Mouse (Mus musculus): ENCODE data around the gene Retreg2. TPM values are rescaled to one million over a fixed set of nuclear protein-coding genes. Genes with fewer than 3 reads are reported as not detected.

Retreg2 gene
- total RNA-seq (2021): 10 to 100 TPM; 18.1 to 21.5 TPM
- long read RNA-seq, experiment 1, transcript Retreg2-208 (10 exons, 2,438 nt): minor isoform, 5 of 33 reads
- long read RNA-seq, experiment 1, transcript Retreg2-201 (9 exons, 2,561 nt): major isoform, 22 of 33 reads
- long read RNA-seq, experiment 1, partial matches to known transcripts: 3 of 33 reads
- long read RNA-seq, experiment 1, other reads (novel, unspliced or antisense): 3 of 33 reads
- long read RNA-seq, experiment 2, transcript Retreg2-201 (9 exons, 2,561 nt): major isoform, 19 of 24 reads
- long read RNA-seq, experiment 2, partial matches to known transcripts: 1 of 24 reads
- long read RNA-seq, experiment 2, other reads (novel, unspliced or antisense): 1 of 24 reads

DNA sequence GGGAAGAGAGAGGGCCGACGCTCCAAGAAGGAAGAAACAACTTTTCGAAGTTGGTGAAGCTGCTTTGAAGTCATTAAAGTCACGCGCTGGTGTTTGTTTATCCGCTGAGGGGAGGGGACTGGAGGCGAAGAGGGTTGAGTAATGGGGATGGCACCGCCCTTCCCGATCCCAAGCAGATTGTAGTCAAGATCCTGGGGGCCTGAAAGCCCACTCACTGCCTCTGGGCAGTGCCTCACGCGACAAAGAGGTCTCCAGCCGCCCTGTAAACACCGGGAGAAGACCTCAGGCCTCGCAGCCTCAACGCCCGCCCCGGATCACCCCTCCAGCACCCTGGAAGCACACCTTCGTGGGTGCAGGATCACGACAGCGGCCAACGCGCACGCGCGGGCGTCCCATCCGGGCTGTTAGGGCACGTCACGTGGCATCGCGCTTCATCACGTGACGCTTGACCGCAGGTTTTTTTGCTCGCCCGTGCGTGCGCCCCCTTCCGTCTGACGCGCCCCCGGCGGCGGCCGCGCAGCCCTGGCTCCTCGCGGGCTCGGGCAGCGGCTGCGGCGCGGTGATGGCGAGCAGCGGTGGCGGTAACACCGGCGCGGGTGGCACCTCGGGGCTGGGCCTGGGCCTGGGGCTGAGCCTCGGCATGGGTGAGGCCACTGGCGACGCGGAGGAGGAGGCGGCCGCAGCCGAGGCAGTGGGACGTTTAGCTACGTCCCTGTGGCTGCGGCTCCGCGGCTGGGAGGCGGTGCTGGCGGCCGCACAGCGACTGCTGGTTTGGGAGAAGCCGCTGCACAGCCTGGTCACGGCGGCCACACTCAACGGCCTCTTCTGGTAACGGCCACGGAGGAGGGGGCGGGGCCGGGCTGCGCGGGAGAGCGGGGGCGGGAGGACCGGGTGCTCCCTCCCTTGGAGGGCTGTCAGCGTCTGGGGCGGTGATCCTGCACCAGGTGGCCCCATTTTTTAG, at the start of gene Retreg2, which contains the start of gene Cnppd1:
Gene Retreg2 (plus strand): TSS at position 478 of the 961 bp plus-strand sequence.
Gene Cnppd1 (minus strand): TSS at position 411 of the 961 bp plus-strand sequence.
- peak; percentile 97 for DNase-seq

GRCm38 (mm10) chr1:75122211-75122610, 20.4 kb upstream of the Retreg2 start:
- DNase-seq: no peak

- DNase-seq: peak; percentile 97
Observed at GRCm38 (mm10) chr1:75124346-75125321, 17.9 kb upstream of the Retreg2 start, which contains the start of gene Nhej1. Gene Nhej1 (minus strand): TSS chr1:75125200.

DNA sequence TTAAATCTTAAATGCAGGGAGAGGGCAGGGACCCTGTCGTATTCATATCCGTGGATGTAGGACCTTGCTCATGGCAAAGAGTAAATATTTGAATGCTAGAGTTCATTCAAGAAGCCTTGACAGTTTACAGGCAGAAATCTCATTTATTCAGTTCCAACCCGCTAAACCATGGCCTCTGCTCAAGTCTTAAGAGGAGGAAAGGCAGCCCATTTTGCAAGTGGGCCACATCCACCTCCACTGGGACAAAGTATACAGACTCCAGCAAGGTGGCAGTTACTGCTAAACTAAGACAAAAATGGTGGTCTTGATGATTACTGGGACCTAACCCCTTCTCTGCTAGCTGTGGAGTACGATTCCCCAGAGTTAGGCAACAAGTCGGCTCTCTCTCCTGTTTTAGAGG, 17.2 kb upstream of the Retreg2 start:
- no peak for DNase-seq

DNA sequence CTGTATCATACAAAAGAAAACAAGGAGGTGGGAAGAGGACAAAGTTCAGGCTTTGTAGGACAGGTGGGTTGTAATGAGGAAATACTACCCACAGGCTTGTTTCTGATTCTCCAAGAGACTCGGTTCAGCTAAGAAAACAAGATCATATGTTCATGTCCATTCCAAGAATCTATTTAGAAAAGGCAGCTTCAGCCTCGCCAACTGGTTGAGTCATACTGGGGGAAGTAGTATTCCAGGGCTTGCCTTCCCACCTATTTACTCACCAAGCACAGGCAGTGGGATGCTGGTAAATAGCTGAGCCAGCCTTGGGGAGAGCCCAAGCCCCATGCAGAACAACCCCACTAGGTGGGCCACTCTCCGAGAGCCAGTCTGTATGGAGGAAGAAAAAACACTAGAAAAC, 13.9 kb upstream of the Retreg2 start:
- no peak for DNase-seq

- DNase-seq: no peak
Observed at GRCm38 (mm10) chr1:75133421-75134207, 9.0 kb upstream of the Retreg2 start, which contains the start of gene Slc23a3. Gene Slc23a3 (minus strand): TSS chr1:75133890.

DNA sequence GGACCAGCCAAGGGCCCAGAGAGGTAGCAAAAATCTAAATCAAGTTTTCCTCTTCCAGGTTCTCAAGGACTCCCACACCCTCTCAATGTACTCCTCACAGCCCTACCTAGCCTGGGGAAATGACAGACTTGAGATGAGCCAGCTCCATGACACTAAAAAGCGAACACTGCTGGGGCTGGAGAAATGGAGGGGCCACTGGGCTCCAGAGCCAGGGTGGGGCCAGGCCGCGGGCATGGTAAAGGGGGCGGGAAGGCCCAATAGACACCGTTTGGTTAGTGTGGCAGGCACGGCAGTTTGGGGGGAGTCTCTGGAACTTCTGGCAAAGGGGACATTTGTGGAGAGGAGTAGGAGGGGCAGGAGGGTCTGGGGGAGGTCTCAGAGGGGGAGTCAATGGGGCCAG, 6.3 kb upstream of the Retreg2 start:
- DNase-seq: no peak

DNA sequence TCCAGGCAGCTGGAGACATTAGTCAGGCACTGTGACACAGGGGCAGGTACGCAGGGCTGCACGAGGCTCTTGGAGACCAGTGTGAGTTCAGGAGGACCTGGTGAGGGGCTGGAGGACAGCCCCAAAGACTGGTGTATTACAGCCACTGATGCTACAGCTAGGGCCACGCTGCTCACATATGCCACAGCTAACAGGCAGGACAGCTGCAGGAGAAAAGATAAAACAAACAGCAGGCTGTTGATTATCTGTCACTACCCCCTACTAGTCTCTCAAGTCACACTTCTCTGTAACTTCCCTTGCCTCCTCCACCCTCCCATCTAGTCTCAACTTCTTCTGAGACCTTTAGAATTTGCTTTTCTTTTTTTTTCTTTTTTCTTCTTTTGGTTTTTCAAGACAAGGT, 5.8 kb upstream of the Retreg2 start:
- no peak for DNase-seq

DNA sequence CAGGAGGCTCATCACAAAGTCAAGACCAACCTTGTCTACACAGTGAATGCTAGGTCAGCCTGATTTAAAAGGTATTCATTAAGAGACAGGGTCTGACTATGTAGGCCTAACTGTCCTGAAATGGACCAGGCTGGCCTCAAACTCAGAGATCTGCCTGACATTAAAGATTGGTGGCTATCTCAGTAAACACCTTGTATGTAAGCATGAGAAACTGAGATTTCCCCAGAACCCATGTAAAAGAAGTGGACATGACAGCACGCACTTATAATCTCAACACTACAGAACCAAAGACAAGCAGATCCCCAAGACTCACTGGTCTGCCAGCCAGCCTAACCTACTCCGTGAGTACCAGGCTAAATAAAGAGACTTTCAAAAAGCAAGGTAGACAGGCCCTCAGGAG, 4.1 kb upstream of the Retreg2 start:
- no peak for DNase-seq

DNA sequence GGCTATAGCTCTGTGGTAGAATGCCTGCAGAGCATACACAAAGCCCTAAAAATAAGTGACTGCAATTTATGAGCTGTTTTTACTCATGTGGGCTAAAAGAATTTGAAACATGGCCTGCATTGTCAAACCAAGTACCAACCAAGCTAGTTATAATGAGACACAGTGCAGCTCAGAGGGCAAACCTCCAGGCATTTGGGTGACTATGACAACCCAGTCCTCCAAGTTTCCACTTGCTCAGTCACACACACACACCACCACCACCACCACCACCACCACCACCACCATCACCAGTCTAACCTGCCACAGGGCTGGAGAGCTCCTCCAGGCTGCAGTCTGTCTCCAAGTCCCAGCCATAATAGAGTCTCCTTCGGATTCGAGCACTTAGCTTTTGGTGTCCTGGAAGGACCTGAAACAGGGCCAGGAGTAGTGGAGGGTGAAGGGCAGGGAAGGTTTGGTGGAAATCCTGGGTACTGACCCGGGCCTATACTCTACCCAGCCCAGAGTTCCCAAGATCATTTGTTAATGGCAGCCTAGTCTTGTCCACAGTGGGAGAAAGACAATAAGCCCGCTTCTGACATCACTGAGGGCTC, 1.9 kb upstream of the Retreg2 start:
- DNase-seq: no peak

GRCm38 (mm10) chr1:75141486-75142190, 940 bp upstream of the Retreg2 start:
- peak; percentile 64 for DNase-seq

DNA sequence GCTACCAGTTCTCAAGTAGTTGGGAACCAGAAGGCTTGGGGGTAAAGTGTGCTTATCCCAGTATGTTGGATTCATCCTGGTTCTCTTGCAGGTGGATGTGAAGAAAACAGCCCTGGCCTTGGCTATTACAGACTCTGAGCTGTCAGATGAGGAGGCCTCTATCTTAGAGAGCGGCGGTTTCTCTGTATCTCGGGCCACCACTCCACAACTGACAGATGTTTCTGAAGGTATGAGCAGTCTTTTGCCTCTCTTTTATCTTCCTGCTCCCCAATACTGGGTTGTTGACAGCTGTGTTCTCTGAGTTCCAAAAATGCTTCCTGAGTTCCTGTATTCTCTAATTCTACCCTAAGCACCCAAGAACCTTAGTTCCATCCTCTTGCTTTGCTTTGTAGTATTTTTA, 3.0 kb downstream of the Retreg2 start:
- no peak for DNase-seq

DNA sequence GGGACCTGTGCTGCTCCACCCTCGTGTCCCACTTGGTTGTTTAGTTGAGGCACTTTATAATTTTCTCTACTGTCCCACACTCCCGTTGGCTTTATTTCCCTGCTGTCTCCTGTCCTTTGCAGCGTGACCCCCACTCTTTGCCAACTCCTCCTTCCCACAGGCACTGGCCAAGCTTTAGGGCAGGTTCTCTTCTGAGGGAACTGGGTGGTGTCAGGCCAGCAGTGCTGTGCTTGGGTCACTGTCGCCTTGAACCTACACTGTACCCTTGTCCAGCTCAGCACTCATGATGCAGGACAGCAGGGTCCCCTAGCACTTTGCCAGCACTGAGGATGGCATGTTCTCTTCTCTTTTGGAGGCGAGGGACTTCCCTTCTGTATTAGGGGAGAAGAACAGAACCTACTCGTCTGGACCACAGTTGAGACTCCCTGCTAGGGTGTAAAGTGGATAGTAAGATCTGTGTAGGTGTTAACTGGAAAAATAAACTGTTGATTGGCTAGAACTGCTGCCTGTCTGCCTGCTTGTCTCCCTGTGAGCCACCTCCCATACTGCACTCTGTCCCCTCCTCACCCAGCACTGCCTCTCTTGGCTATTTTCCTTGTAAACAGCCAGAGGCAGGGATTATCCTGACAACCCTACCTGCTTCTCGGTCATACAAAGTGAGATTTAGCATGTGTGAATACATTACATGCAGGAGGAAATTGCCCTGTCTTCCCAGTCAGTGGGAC, 5.0 kb downstream of the Retreg2 start:
- no peak for DNase-seq

- DNase-seq: no peak
Observed at GRCm38 (mm10) chr1:75148727-75149126, 6.1 kb downstream of the Retreg2 start.

DNA sequence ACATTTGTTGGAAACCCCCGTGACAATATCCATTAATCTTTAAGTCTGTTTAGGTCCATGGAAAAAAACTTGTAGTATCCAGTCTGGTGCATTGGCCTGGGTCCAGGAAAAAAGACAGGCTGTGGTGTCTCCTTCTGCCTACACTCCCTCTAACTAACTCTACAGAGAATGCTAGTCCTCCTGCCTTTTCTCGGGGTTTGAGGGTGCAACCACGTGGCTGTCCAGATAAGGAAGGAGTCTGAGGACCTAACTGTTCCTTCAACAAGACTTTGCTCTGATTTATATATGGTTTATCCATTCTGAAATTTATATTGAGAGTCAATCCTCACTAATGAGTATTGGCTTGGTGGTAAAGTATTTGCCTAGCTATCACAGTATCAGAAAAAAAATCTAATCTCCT, 13.3 kb downstream of the Retreg2 start:
- DNase-seq: no peak

DNA sequence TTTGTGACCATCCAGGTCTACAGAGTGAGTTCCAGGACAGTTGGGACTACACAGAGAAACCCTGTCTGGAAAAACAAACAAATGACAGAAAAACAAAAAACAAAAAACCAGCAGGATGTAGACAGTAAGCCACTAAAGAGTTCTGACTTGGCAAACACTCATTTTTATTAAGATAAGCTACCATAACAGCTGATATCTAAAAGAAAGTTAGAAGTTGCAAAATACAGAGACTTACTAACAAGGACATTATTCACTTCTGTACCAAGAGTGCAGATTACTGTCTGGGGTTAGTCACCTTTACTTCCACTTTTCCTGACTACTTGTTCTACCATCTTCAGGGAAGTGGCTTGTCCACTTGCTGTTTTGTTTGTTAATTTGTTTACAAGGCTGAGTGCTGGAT, 16.4 kb downstream of the Retreg2 start:
- no peak for DNase-seq

- DNase-seq: no peak
Observed at GRCm38 (mm10) chr1:75159540-75160255, 17.1 kb downstream of the Retreg2 start.

GRCm38 (mm10) chr1:75160256-75160617, 17.7 kb downstream of the Retreg2 start:
- no peak for DNase-seq

- no peak for DNase-seq
Observed at GRCm38 (mm10) chr1:75168093-75168471, 25.5 kb downstream of the Retreg2 start.
